Mouse (Mus musculus): ENCODE data around the gene Atp6v1a. TPM values are rescaled to one million over a fixed set of nuclear protein-coding genes. Genes with fewer than 3 reads are reported as not detected.

Gene Atp6v1a
- total RNA-seq (2021): 100 to 1,000 TPM; 237 to 255 TPM

DNA sequence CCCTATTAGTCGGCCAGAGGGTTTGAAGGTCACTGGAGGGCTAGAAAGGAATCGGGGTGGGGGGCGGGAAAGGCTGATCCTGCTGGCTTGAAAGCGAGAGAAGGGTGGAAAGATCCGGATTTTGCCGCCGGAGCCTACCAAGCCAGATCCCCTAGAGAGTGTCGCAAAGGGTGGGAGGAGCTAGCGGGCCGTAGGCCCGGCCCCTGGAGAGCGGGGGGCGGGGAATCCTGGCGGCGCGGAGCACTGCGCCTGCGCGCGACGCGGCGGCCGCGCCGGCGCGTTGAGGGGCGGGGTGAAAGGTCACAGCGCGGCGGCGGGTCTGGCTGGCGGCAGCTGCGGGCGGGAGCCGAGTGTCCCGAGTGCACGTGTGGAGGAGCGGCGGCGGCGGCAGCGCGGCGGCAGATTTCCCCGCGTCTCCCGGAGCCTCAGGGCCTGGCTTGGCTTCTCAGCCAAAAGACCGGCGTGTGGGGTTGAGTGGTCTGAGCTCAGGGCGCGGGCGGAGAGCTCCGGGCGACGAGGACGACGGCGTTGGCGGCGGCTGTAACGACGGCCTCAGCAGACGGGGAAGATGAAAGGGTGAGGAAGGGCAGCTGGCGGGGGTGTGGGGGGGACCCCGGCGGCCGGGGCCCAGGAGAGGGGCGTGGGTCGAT is at the start of gene Atp6v1a, which contains the start of gene Naa50:
TSS of gene Atp6v1a (minus strand) at position 170 of the 650 bp plus-strand sequence.
TSS of gene Naa50 (plus strand) at position 295 of the 650 bp plus-strand sequence.
- intact Hi-C loops (cut with DNase I): loop anchor here (10.0 kb wide), 1 partner anchor 225 kb away; no protein-coding TSS in a partner anchor
- peak; percentile 94 for DNase-seq

GRCm38 (mm10) chr16:44188766-44189165 is 49.3 kb upstream of the Atp6v1a start:
- DNase-seq: no peak
- intact Hi-C loops (cut with DNase I): no loop called here

- intact Hi-C loops (cut with DNase I): no loop called here
- no peak for DNase-seq
Measured at GRCm38 (mm10) chr16:44187172-44187571, 47.7 kb upstream of the Atp6v1a start.

GRCm38 (mm10) chr16:44184769-44185168 is 45.3 kb upstream of the Atp6v1a start:
- intact Hi-C loops (cut with DNase I): no loop called here

DNA sequence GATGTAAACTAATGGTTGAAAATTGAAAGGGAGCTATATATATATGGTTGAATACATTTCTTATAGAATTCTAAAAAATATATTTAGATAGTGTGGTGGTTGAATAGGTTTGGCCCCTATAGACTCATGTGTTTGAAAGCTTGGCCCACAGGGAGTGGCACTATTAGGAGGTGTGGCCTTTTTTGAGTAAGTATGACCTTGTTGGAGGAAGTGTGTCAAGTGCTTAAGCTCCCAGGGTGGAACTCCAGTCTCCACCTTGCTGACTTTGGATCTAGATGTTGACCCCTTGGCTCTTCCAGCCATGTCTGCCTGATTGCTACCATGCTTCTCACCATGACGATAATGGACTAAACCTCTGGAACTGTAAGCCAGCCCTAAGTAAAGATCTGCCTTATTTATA is 43.1 kb upstream of the Atp6v1a start:
- no peak for DNase-seq
- intact Hi-C loops (cut with DNase I): no loop called here

More at GRCm38 (mm10) chr16:44184769-44185168, 45.3 kb upstream of the Atp6v1a start:
- DNase-seq: no peak

- intact Hi-C loops (cut with DNase I): no loop called here
- no peak for DNase-seq
Measured at GRCm38 (mm10) chr16:44178555-44178954, 39.0 kb upstream of the Atp6v1a start.

DNA sequence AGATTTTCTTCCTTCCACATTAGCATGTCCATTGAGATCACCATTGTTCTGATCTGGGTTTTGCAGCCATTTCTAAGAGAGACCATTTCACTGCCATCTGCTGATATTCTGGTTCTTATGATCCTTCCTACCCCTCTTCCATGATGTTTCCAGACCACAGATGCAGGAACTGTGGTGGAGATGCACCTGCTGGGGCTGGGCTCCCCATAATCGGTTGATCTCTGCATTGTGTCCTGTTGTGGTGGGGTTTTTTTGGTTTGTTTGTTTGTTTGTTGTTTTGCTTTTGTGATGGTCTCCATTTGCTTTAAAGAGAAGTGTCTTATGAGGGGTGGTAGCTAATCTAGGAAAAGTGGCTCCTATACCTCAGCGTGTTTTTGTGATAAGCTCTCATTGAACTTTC is 37.0 kb upstream of the Atp6v1a start:
- DNase-seq: no peak
- intact Hi-C loops (cut with DNase I): no loop called here

GRCm38 (mm10) chr16:44175001-44175400 is 35.5 kb upstream of the Atp6v1a start:
- intact Hi-C loops (cut with DNase I): no loop called here
- DNase-seq: no peak

GRCm38 (mm10) chr16:44173966-44174530 is 34.5 kb upstream of the Atp6v1a start:
- intact Hi-C loops (cut with DNase I): no loop called here
- no peak for DNase-seq

DNA sequence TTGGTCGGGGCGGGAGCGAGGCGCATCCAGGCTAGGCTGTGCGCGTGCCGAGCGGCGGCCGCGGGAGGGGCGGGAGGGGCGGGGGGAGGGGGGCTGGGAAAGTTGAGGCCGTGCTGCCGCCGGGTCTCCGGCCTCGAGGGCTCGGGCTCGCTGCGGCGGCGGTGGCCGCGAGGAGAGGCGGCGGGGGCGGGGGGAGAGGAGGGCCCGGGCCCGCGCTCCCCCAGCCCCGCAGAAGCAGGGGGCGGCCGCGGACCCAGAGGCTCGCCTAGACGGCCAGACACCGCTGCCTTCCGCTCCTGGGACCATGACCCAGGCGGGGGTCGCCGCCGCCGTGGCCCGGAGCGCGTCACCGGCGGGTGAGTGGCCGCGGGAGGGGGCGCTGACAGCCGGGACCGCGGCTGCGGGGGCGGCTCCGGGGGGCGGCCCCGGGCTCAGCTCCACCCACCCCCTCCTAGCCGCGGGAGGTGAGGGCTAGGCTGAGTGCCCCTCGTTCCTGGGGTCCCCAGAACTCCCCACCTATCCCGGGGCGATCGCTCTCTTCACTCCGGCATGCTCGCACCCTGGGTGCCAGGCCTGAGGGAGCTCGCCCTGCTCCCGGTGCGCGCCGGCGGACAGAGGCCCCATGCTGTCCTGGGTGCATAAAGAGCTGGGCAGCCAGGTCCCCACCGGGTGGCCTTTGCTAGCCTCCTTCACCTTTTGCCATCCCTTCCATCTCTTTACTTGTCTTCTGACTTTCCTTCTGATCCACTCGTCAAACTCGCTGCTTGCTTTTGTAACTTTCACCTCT is 33.8 kb upstream of the Atp6v1a start, which contains the start of gene Usf3:
TSS of gene Usf3 (plus strand) at position 92 of the 787 bp plus-strand sequence.
- intact Hi-C loops (cut with DNase I): no loop called here
- peak; percentile 47 for DNase-seq

DNA sequence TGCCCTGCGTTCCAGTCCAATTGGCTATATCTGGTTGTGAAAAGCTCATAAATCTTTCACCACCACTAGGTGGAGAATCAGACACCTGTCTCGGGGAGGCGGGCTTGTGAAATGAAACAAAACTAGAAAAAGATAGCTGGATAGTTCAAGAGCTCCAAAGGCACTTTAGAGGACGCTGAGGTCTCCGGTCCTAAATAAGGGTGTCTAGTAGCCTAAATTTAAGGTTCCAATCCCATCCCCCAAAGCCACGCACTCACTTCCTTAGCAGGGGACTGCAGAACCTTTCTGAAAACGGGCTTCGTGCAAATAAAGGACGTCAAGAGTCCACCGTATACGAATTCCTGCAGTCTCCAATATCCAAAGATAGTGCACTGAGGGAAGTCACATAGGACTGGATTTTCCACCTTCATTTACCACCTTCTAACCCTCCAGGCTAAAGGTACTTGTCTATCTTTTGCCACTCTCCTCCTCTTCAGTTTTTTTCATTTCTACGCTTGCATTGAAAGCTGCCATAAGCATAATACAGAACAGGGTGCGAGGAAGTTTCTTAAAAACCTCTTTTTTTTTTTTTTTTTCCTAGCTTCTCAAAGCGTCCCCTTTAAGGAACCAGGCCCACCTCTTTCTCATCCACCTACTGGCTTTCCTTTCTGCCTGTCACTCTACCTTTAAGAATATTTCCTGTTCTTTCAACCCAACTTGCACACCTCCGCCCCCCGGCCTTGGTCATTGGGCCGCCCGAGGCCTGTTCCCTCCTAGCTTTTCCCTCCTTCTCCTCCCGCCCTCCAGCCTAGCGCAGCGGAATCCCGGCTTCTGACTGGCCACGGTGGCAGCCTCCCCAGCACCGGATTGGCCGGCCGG is 33.0 kb upstream of the Atp6v1a start:
- DNase-seq: peak; percentile 99
- intact Hi-C loops (cut with DNase I): no loop called here

- intact Hi-C loops (cut with DNase I): no loop called here
- no peak for DNase-seq
Measured at GRCm38 (mm10) chr16:44168990-44169389, 29.5 kb upstream of the Atp6v1a start.

- no peak for DNase-seq
- intact Hi-C loops (cut with DNase I): no loop called here
Measured at GRCm38 (mm10) chr16:44165182-44165581, 25.7 kb upstream of the Atp6v1a start.

- intact Hi-C loops (cut with DNase I): no loop called here
- DNase-seq: no peak
Measured at GRCm38 (mm10) chr16:44163831-44164230, 24.3 kb upstream of the Atp6v1a start.

- intact Hi-C loops (cut with DNase I): no loop called here
- no peak for DNase-seq
Measured at GRCm38 (mm10) chr16:44159325-44159724, 19.8 kb upstream of the Atp6v1a start.

- intact Hi-C loops (cut with DNase I): no loop called here
- no peak for DNase-seq
Measured at GRCm38 (mm10) chr16:44154497-44155057, 15.1 kb upstream of the Atp6v1a start.

- no peak for DNase-seq
- intact Hi-C loops (cut with DNase I): loop anchor here (10.0 kb wide), 1 partner anchor 216 kb away; no protein-coding TSS in a partner anchor
Measured at GRCm38 (mm10) chr16:44149002-44149767, 9.7 kb upstream of the Atp6v1a start.

GRCm38 (mm10) chr16:44141483-44141882 is 2.0 kb upstream of the Atp6v1a start:
- no peak for DNase-seq
- intact Hi-C loops (cut with DNase I): loop anchor here (10.0 kb wide), 1 partner anchor 223 kb away; no protein-coding TSS in a partner anchor

GRCm38 (mm10) chr16:44140186-44140787 is 782 bp upstream of the Atp6v1a start:
- intact Hi-C loops (cut with DNase I): loop anchor here (10.0 kb wide), 1 partner anchor 225 kb away; no protein-coding TSS in a partner anchor
- peak; percentile 78 for DNase-seq
